Mouse (Mus musculus) embryonic facial prominence, embryonic 12.5 days (tissue): Measurements from ENCODE around the gene Npb. TPM values are rescaled to one million over a fixed set of nuclear protein-coding genes. Genes with fewer than 3 reads are reported as not detected.

ENCODE experiments used
- ATAC-seq: fragments of 200-750 bp; cut with Nextera tagmentation; 2 replicates; pipeline ENCODE4 v1.8.0; 2017; ENCODE audit not compliant: insufficient number of reproducible peaks, insufficient read depth, low FRiP score, low TSS enrichment
- H3K27ac ChIP-seq: fragments of 300-500 bp; sonication (generic); 2 replicates; pipeline ENCODE4 v1.5.1; 2016; ENCODE audit warnings: mild to moderate bottlenecking
- H3K27me3 ChIP-seq: fragments of 300-500 bp; sonication (generic); 2 replicates; pipeline ENCODE4 v1.6.1; 2016; ENCODE audit warnings: mild to moderate bottlenecking, moderate library complexity
- H3K36me3 ChIP-seq: fragments of 300-500 bp; sonication (generic); 2 replicates; pipeline ENCODE4 v1.6.1; 2016; ENCODE audit warnings: mild to moderate bottlenecking
- H3K4me1 ChIP-seq: fragments of 300-500 bp; sonication (generic); 2 replicates; pipeline ENCODE4 v1.6.1; 2016
- H3K4me2 ChIP-seq: fragments of 300-500 bp; sonication (generic); replicated peaks from 2 replicates; pipeline ENCODE4 v1.6.1; 2016; ENCODE audit warnings: mild to moderate bottlenecking, moderate library complexity
- H3K4me3 ChIP-seq: fragments of 300-500 bp; sonication (generic); 2 replicates; pipeline ENCODE4 v1.5.1; 2016; ENCODE audit warnings: mild to moderate bottlenecking
- H3K9ac ChIP-seq: fragments of 300-500 bp; sonication (generic); 2 replicates; pipeline ENCODE4 v1.6.1; 2016; ENCODE audit warnings: mild to moderate bottlenecking, moderate library complexity
- H3K9me3 ChIP-seq: fragments of 300-500 bp; sonication (generic); 2 replicates; pipeline ENCODE4 v1.6.1; 2016; ENCODE audit warnings: mild to moderate bottlenecking, moderate library complexity
- WGBS: fragments of 180-500 bp; shearing (Covaris S2); methylation state at CpG from one replicate; pipeline ENCODE4 v1.1.7; 2016; 5-methylcytosine and 5-hydroxymethylcytosine counted together
- polyA plus RNA-seq: library from polyadenylated mRNA; unstranded; fragments of >200 nt; fragmentation: Nextera tagmentation; extraction: Ambion mirVana; gene quantifications from 2 replicates; pipeline ENCODE4 v1.2.1, GENCODE M21; 2016

Npb gene
- polyA plus RNA-seq, 1 experiment from 2014 or later: 0.99 TPM

DNA sequence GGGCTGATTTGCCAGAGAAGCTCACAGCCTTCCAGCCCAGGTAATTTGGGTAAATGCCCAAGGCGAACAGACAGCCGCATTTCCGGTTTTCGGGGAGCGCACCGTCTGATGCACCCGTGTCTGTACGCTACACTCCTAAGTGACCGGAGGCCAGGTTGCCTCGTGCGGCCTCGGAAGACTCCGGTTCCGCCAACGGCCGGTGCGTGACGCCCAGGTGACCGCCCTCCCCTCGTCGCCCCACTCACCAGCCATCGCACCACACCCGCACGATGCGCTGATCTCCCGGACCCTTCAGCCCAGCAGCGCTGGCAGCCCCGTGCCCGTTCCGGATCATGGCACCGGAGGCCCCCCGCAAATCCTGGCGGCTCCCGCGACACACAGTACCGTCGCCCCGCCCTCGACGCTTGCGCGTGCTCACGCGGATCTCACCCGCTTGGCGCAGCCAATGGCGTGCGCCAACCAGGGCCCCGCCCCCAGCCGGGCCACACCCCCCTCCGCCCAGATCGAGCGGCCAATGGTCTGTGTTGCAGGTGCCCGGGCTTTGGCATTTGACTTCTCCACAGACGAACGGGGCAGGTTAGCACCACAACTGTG lies 9.3 kb downstream of the Npb start, which contains the start of gene Pcyt2:
Pcyt2 (minus strand) TSS at position 418 of the 594 bp plus-strand sequence.
- under 1% methylated on average over 56 of the region's 56 CpGs for WGBS
- Histone ChIP-seq H3K27ac (peak within 1 kb of the TSS; percentile 60), H3K4me1 (peaks cover 10% of the 10 kb centered on the region), H3K4me3 (peak within 1 kb of the TSS; percentile 80), H3K9me3 (no peaks in the 10 kb centered on the region), H3K9ac (peak within 1 kb of the TSS; percentile 75), H3K36me3 (peaks cover 67% of the 10 kb centered on the region), H3K27me3 (no peaks in the 10 kb centered on the region), H3K4me2 (peak within 1 kb of the TSS; percentile 78)
- peak; percentile 85 for ATAC-seq

DNA sequence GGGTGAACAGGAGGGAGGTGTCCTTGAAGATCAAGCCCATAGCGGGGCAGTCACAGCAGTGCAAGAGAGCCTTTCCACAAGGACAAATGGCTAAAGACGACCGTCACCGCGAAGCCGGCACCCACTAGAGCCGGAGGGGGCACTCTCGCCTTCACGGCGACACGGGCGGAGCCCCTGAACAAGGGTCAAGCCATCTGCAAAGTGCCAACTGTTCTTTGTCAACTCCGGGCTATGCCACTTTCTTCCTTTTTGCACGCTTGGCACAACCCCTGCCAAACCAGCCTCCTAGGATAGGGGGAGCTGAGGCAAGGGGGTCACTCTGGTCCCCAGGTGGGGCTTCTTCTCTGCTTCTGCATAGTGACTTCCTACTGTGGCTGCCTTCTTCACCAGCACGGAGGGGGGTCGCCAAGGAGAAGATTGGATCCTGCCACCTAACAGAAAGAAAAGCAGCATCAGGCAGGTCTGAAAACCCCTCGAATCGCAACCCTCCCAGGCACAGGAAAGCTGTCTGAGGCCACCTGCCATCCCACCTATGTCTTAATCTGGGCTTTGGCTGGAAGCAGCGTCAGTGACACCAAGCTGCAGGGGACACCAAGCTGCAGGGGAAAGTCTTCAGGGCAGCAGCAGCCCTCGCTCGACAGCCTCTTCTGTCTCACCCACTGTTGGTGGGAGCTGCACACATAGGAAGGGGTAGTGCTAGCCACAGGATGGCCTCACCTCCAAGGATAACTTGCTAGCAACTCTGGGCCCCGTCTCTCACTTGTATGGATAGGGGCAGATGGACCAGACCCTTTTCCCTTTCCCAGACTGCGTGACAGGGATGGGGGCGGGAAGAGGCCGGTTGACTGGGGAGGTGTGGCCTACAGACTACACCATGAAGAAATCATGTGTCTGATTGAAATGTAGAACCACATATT lies 10.6 kb downstream of the Npb start:
- no peak overlapping the region for H3K4me2 ChIP-seq
- H3K9ac ChIP-seq: no peak overlapping the region
- no peaks in the 10 kb centered on the region for H3K9me3 ChIP-seq
- H3K36me3 ChIP-seq: peaks cover 63% of the 10 kb centered on the region
- H3K4me1 ChIP-seq: peaks cover 14% of the 10 kb centered on the region
- WGBS: 92% methylated on average over 25 of the region's 25 CpGs
- no peaks in the 10 kb centered on the region for H3K27me3 ChIP-seq
- ATAC-seq: no peak
- H3K27ac ChIP-seq: no peak overlapping the region
- H3K4me3 ChIP-seq: 0 out of 2 replicates have a peak overlapping the region, but pooled peaks have one; percentile 80

- no peak for ATAC-seq
- Histone ChIP-seq H3K4me2 (no peak overlapping the region), H3K9me3 (no peaks in the 10 kb centered on the region), H3K4me1 (peaks cover 19% of the 10 kb centered on the region), H3K36me3 (peaks cover 54% of the 10 kb centered on the region), H3K4me3 (no peak overlapping the region), H3K9ac (no peak overlapping the region), H3K27ac (no peak overlapping the region), H3K27me3 (no peaks in the 10 kb centered on the region)
- WGBS: 92% methylated on average over 14 of the region's 14 CpGs
Measured at GRCm38 (mm10) chr11:120620195-120620594, 11.9 kb downstream of the Npb start.

DNA sequence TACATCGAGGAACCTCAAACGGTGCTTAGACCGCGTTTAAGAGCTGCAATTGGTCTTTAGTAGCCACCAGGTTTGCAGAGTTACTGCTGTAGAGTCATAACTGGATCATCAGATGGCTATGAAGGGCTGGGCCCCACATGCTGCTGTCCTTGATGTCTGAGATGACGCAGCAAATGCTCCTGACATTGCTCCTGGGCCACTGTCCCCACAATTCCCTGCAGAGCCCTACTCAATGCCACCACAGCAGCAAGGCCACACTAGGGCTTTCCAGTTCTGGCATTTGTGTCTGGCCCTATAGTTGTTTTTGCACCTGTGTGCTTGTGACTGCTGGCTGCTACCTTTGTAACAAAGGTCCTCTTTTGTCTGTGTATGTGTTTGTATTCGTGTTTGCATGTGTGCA lies 14.5 kb downstream of the Npb start:
- no peaks in the 10 kb centered on the region for H3K9me3 ChIP-seq
- WGBS: 91% methylated on average over 6 of the region's 6 CpGs
- no peak for ATAC-seq
- no peak overlapping the region for H3K4me3 ChIP-seq
- no peak overlapping the region for H3K9ac ChIP-seq
- H3K36me3 ChIP-seq: peaks cover 63% of the 10 kb centered on the region
- no peak overlapping the region for H3K27ac ChIP-seq
- no peak overlapping the region for H3K4me2 ChIP-seq
- H3K4me1 ChIP-seq: peaks cover 13% of the 10 kb centered on the region
- H3K27me3 ChIP-seq: no peaks in the 10 kb centered on the region

DNA sequence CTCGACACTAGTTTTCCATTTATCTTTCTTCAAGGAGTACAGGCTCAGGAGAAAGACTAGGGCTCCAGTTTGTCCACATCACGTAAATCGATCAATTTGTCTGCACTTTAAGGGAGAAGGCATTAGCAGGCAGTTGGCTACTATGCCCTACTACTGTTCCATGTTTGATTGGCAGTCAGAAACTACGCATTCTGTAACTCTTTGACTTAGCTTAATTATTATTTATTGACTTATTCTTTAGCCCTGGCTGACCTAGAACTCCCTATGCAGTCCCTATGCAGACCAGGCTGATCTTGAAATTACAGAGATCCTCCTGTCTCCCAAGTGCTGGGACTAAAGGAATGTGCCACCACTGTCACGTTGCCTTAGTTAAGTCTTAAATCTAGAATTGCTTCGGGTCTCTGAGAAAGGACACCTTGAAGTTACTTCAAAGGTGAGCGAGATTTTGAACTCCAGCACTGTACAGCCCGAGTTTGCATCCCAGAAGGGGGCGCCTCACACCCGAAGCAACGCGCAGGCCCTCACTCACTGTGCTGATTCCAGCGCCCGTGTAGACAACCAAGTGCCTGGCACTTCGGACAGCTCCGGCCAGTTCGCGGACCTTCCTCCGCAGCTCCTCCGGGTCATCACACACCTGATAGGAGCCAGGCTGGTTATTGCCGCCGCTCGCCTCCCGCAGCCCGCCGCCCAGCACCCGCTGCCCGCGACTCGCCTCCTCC lies 15.8 kb downstream of the Npb start:
- H3K4me1 ChIP-seq: peaks cover 13% of the 10 kb centered on the region
- H3K9me3 ChIP-seq: no peaks in the 10 kb centered on the region
- peak overlapping the region; percentile 91 for H3K4me3 ChIP-seq
- peak overlapping the region; percentile 76 for H3K9ac ChIP-seq
- peak overlapping the region; percentile 63 for H3K27ac ChIP-seq
- H3K4me2 ChIP-seq: peak overlapping the region; percentile 99
- peak; percentile 41; the same call in 1 of the 2 replicates for ATAC-seq
- WGBS: 13% methylated on average over 30 of the region's 30 CpGs
- H3K36me3 ChIP-seq: peaks cover 58% of the 10 kb centered on the region
- no peaks in the 10 kb centered on the region for H3K27me3 ChIP-seq

DNA sequence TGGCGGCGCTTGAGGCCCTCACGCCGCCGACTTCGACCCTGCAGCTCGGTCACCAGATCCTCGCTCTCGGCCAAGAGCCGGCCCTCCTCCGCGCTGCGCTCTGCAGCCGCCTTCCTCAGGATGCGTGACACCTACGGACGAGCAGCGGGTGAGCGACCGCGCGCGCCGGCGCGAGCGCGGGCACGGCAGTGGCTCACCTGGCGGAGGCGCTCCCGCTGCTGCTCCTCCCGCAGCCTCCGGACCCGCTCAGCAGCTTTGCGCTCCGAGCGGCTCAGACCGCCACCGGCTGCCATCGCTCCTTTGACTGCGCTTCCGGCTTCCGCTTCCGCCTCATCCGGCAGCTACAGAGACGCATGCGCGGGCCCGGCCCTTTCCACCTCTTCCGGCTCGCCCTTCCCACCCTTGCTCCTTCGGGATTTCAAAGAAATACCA lies 16.4 kb downstream of the Npb start:
- Histone ChIP-seq H3K4me2 (peak overlapping the region; percentile 99), H3K36me3 (peaks cover 58% of the 10 kb centered on the region), H3K9me3 (no peaks in the 10 kb centered on the region), H3K27me3 (no peaks in the 10 kb centered on the region), H3K9ac (peak overlapping the region; percentile 76), H3K27ac (peak overlapping the region; percentile 63), H3K4me1 (peaks cover 14% of the 10 kb centered on the region), H3K4me3 (peak overlapping the region; percentile 91)
- ATAC-seq: 0 out of 2 replicates have a peak, but pooled peaks have one; percentile 59
- 0% methylated on average over 46 of the region's 53 CpGs for WGBS

DNA sequence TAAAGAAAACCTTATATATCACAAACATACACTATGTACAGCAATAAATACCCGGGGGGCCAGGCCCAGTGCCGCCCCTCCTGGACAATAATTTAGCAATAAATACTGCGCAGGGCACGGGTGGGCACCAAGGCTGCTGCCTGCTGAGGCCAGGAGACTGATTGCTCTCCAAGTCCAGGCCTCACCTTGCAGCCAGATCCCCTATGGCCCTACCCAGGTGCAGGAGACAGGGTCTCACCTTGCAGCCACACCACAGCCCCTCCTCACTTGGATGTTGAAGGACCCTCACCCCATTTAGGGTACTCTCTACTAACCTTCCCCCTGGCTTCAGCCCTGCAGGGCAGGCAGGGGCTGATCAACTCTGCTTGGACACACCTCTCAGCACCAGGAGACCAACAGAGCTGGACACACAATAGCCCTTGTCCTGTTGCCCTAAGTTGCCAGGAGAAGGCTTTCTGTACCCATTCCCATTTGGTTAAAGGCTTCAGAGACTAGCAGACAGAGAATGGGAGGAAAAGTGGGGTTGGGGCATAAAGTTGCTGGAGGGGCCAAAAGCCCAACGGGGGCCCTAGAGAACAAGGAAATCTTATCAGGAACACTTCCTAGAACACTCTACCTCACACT lies 17.0 kb downstream of the Npb start, which contains the start of gene Sirt7:
Sirt7 (minus strand) TSS at position 89 of the 624 bp plus-strand sequence.
- 31% methylated on average over 5 of the region's 5 CpGs for WGBS
- Histone ChIP-seq H3K36me3 (peaks cover 53% of the 10 kb centered on the region), H3K4me3 (peak within 1 kb of the TSS; percentile 91), H3K27ac (peak within 1 kb of the TSS; percentile 63), H3K9ac (peak within 1 kb of the TSS; percentile 76), H3K9me3 (no peaks in the 10 kb centered on the region), H3K4me1 (peaks cover 20% of the 10 kb centered on the region), H3K4me2 (peak within 1 kb of the TSS; percentile 99), H3K27me3 (no peaks in the 10 kb centered on the region)
- ATAC-seq: no peak

DNA sequence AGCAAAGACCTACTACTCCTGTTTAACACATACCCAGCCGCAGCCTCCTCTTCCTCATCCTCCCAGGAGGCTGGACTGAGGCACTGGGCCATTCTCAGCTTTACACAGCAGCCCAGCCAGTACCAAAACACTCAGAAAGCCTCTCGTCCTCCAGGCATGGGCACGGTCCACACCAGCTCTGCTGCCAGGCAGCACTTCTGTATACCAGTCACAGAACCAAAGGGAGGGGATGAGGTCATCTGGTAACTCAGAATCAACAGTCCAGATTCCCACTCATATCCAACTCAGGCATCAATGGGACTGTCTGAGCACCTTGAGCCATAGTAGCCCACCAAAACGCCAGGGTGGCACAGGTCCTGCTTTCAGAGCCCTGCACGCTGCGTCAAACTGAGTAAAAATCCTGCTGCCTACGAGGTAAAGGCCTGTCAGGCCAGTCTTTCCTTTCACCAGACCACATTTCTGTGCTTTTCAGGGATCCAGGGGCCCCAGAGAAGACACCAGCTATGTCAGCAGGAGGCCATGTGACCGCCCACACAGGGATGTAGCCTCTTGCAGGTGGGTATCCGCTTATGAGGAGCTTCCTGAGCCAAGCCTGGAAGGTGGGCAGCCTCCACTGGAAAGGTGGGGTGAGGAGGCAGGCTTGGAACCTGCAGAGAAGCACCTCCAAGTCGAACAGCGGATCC lies 18.6 kb downstream of the Npb start:
- WGBS: 90% methylated on average over 11 of the region's 11 CpGs
- Histone ChIP-seq H3K9me3 (no peaks in the 10 kb centered on the region), H3K4me3 (no peak overlapping the region), H3K4me2 (no peak overlapping the region), H3K9ac (no peak overlapping the region), H3K27me3 (no peaks in the 10 kb centered on the region), H3K36me3 (peaks cover 40% of the 10 kb centered on the region), H3K27ac (no peak overlapping the region), H3K4me1 (peaks cover 36% of the 10 kb centered on the region)
- no peak for ATAC-seq

GRCm38 (mm10) chr11:120627468-120628300 lies 19.4 kb downstream of the Npb start:
- Histone ChIP-seq H3K27ac (no peak overlapping the region), H3K9me3 (no peaks in the 10 kb centered on the region), H3K4me2 (no peak overlapping the region), H3K9ac (no peak overlapping the region), H3K36me3 (peaks cover 32% of the 10 kb centered on the region), H3K27me3 (no peaks in the 10 kb centered on the region), H3K4me3 (no peak overlapping the region), H3K4me1 (peaks cover 42% of the 10 kb centered on the region)
- no peak for ATAC-seq
- WGBS: 82% methylated on average over 22 of the region's 22 CpGs
